Mouse (Mus musculus): ENCODE results near the gene Snx30. TPM values are rescaled to one million over a fixed set of nuclear protein-coding genes. Genes with fewer than 3 reads are reported as not detected.

Gene Snx30
- 0.02 and 0.20 TPM in 2 replicates for polyA plus RNA-seq (2012)

DNA sequence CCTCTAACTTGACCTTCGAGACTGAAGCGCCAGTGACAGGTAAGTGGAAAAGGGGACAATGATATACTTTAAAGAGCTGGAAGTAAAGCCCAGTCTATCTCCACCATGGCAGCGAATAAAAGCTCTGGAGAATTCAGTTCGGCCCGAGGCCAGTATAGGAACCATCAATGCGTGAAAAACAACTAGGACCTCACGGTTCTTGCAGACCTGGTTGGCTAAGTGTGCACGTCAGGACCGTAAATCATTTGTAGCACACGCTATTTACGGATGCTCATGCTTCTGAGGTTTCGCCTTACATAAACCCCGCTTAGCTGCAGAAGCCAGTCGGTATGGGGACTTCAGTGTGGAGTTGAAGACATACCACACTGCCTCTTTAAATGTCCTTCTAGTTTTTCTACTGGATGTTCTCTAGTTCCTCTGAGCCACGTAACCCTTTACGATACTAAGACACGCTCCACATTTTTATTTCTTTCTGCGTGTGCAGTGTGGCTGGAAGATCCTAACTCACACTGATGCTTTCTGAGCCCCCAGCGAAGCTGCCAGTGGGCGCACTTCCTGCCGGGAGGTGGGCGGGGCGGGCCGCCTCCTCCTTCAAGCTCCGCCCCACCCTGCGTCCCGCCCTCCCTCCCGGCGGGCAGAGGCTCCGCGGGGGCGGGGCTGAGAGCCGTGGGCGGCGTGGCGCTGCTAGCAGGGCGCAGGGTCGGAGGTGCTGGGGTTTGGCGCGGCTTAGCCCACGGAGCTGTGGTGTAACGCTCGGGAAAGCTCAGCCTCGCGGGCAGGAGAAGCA lies at the start of gene Snx30:
Snx30 (plus strand) TSS at position 660 of the 787 bp plus-strand sequence.
- no peak for TF ChIP-seq TAL1 (IDR thresholded peaks at IDR 0.05; ENCODE audit: low read length)
- TF ChIP-seq GATA1 (IDR thresholded peaks at IDR 0.05; ENCODE audit: low read length), result no peak
- peak within 1 kb of the TSS; percentile 94 for H3K4me3 ChIP-seq (replicated peaks)
- no peaks in the 10 kb centered on the region for H3K9me3 ChIP-seq (ENCODE audit: control insufficient read depth, low read length)
- H3K27me3 ChIP-seq (ENCODE audit: control insufficient read depth), result peaks cover 7% of the 10 kb centered on the region
- no peaks in the 10 kb centered on the region for H3K36me3 ChIP-seq (ENCODE audit: control insufficient read depth)
- peaks cover 58% of the 10 kb centered on the region for H3K4me1 ChIP-seq (ENCODE audit: control insufficient read depth)

DNA sequence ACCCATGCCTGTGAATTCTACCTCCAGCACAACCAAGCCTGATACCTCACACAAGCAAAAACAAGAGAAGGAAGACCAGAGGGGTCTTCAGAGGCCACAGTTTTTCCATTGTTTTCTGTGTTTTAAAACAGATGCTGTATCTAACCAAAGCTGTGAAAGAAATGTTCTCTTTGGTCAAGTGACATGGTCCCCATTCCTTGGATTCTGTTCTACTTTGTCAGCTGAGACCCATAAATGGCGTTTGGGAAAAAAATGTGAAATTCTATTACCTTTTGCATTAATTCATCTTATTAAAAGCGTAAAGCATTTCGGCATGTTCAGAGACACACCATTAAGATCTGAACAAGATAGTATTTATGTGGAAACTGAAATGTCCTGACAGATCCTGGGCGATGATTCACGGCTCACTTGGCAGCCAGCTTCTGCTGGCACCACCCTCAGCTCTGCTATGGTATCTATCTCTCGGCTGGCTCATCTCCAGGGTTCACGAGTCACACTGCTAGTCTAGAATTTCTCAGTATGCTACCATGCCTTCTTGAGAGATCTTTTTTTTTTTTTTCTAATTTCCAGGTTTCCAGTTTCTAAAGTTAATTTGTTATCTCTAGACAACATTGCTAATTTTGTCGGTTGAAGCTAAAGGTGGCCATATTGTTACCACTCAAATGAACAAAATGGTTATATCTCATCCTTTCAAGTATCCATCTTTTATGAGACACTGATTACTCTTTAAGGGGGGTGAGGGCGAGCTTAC lies 49.1 kb upstream of the Snx30 start:
- no peak for TF ChIP-seq TAL1 (IDR thresholded peaks at IDR 0.05; ENCODE audit: low read length)
- TF ChIP-seq GATA1 (IDR thresholded peaks at IDR 0.05; ENCODE audit: low read length), result no peak
- H3K4me3 ChIP-seq (replicated peaks), result no peak overlapping the region
- H3K27me3 ChIP-seq (ENCODE audit: control insufficient read depth), result no peaks in the 10 kb centered on the region
- peaks cover 9% of the 10 kb centered on the region for H3K36me3 ChIP-seq (ENCODE audit: control insufficient read depth)
- no peaks in the 10 kb centered on the region for H3K9me3 ChIP-seq (ENCODE audit: control insufficient read depth, low read length)
- peaks cover 2% of the 10 kb centered on the region; the same call in 1 of the 2 replicates for H3K4me1 ChIP-seq (ENCODE audit: control insufficient read depth)

GRCm38 (mm10) chr4:59757452-59758435 lies 47.9 kb upstream of the Snx30 start:
- peaks cover 2% of the 10 kb centered on the region; the same call in 1 of the 2 replicates for H3K4me1 ChIP-seq (ENCODE audit: control insufficient read depth)
- peaks cover 2% of the 10 kb centered on the region for H3K36me3 ChIP-seq (ENCODE audit: control insufficient read depth)
- TF ChIP-seq GATA1 (IDR thresholded peaks at IDR 0.05; ENCODE audit: low read length) (no peak), TAL1 (IDR thresholded peaks at IDR 0.05; ENCODE audit: low read length) (no peak)
- no peaks in the 10 kb centered on the region for H3K9me3 ChIP-seq (ENCODE audit: control insufficient read depth, low read length)
- H3K4me3 ChIP-seq (replicated peaks), result no peak overlapping the region
- H3K27me3 ChIP-seq (ENCODE audit: control insufficient read depth), result no peaks in the 10 kb centered on the region

GRCm38 (mm10) chr4:59760016-59760415 lies 45.6 kb upstream of the Snx30 start:
- H3K27me3 ChIP-seq (ENCODE audit: control insufficient read depth), result no peaks in the 10 kb centered on the region
- no peaks in the 10 kb centered on the region for H3K9me3 ChIP-seq (ENCODE audit: control insufficient read depth, low read length)
- peaks cover 4% of the 10 kb centered on the region; the same call in 1 of the 2 replicates for H3K4me1 ChIP-seq (ENCODE audit: control insufficient read depth)
- H3K4me3 ChIP-seq (replicated peaks), result no peak overlapping the region
- H3K36me3 ChIP-seq (ENCODE audit: control insufficient read depth), result no peaks in the 10 kb centered on the region; the same call in 1 of the 2 replicates
- TF ChIP-seq GATA1 (IDR thresholded peaks at IDR 0.05; ENCODE audit: low read length) (no peak), TAL1 (IDR thresholded peaks at IDR 0.05; ENCODE audit: low read length) (no peak)

GRCm38 (mm10) chr4:59760636-59761364 lies 44.8 kb upstream of the Snx30 start:
- peaks cover 5% of the 10 kb centered on the region; the same call in 1 of the 2 replicates for H3K4me1 ChIP-seq (ENCODE audit: control insufficient read depth)
- no peaks in the 10 kb centered on the region for H3K36me3 ChIP-seq (ENCODE audit: control insufficient read depth)
- no peak overlapping the region for H3K4me3 ChIP-seq (replicated peaks)
- H3K9me3 ChIP-seq (ENCODE audit: control insufficient read depth, low read length), result no peaks in the 10 kb centered on the region
- TF ChIP-seq GATA1 (IDR thresholded peaks at IDR 0.05; ENCODE audit: low read length) (no peak), TAL1 (IDR thresholded peaks at IDR 0.05; ENCODE audit: low read length) (no peak)
- H3K27me3 ChIP-seq (ENCODE audit: control insufficient read depth), result no peaks in the 10 kb centered on the region

GRCm38 (mm10) chr4:59761365-59761729 lies 44.3 kb upstream of the Snx30 start:
- no peak for TF ChIP-seq GATA1 (IDR thresholded peaks at IDR 0.05; ENCODE audit: low read length)
- TF ChIP-seq TAL1 (IDR thresholded peaks at IDR 0.05; ENCODE audit: low read length), result no peak
- H3K4me3 ChIP-seq (replicated peaks), result no peak overlapping the region

DNA sequence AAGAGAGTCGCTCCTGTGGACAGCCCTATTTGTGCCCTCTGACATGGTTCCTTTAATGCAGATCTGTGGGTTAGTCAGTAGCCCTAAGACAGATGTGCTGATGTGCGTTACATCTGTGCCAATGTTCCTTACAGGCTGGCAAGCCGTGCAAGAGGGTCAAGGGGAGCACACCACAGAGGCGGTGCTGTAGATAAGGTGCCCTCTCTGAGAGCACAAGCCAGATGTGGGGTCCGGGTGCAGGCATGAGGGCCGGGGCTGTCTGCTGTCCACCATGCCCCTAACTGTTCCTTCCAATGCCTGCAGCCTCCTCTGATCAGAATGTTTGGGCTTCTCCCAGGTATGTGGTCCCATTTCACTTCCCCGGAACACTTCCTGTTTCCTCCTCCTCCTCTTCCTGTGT lies 40.7 kb upstream of the Snx30 start:
- H3K36me3 ChIP-seq (ENCODE audit: control insufficient read depth), result peaks cover 15% of the 10 kb centered on the region
- no peak overlapping the region for H3K4me3 ChIP-seq (replicated peaks)
- H3K9me3 ChIP-seq (ENCODE audit: control insufficient read depth, low read length), result no peaks in the 10 kb centered on the region
- TF ChIP-seq TAL1 (IDR thresholded peaks at IDR 0.05; ENCODE audit: low read length), result no peak
- TF ChIP-seq GATA1 (IDR thresholded peaks at IDR 0.05; ENCODE audit: low read length), result no peak
- H3K27me3 ChIP-seq (ENCODE audit: control insufficient read depth), result no peaks in the 10 kb centered on the region
- peaks cover 6% of the 10 kb centered on the region; the same call in 1 of the 2 replicates for H3K4me1 ChIP-seq (ENCODE audit: control insufficient read depth)

More at GRCm38 (mm10) chr4:59761365-59761729, 44.3 kb upstream of the Snx30 start:
- Histone ChIP-seq H3K27me3 (ENCODE audit: control insufficient read depth) (no peaks in the 10 kb centered on the region), H3K36me3 (ENCODE audit: control insufficient read depth) (no peaks in the 10 kb centered on the region), H3K9me3 (ENCODE audit: control insufficient read depth, low read length) (no peaks in the 10 kb centered on the region), H3K4me1 (ENCODE audit: control insufficient read depth) (peaks cover 5% of the 10 kb centered on the region; the same call in 1 of the 2 replicates)

Data from erythroblast, embryonic 14.5 days (primary cell).